Mouse (Mus musculus): ENCODE results near the gene Adamts2.

Gene Adamts2

GRCm38 (mm10) chr11:50622238-50622726, 20.4 kb downstream of the Adamts2 start:
- no peak for DNase-seq (ENCODE audit: low spot score in 2 of 2)

- DNase-seq (ENCODE audit: low spot score in 2 of 2), result no peak
Measured at GRCm38 (mm10) chr11:50623806-50624205, 21.9 kb downstream of the Adamts2 start.

GRCm38 (mm10) chr11:50624239-50624638, 22.4 kb downstream of the Adamts2 start:
- DNase-seq (ENCODE audit: low spot score in 2 of 2), result no peak

- DNase-seq (ENCODE audit: low spot score in 2 of 2), result no peak
Measured at GRCm38 (mm10) chr11:50624720-50625119, 22.8 kb downstream of the Adamts2 start.

GRCm38 (mm10) chr11:50628915-50629314, 27.0 kb downstream of the Adamts2 start:
- DNase-seq (ENCODE audit: low spot score in 2 of 2), result no peak

GRCm38 (mm10) chr11:50630462-50630861, 28.6 kb downstream of the Adamts2 start:
- peak in 1 of 2 experiments; percentile 8 for DNase-seq (ENCODE audit: low spot score in 2 of 2)

- DNase-seq (ENCODE audit: low spot score in 2 of 2), result peak in 1 of 2 experiments; percentile 18
Measured at GRCm38 (mm10) chr11:50632270-50632669, 30.4 kb downstream of the Adamts2 start.

GRCm38 (mm10) chr11:50635051-50635590, 33.2 kb downstream of the Adamts2 start:
- no peak for DNase-seq (ENCODE audit: low spot score in 2 of 2)

GRCm38 (mm10) chr11:50637026-50637425, 35.1 kb downstream of the Adamts2 start:
- DNase-seq (ENCODE audit: low spot score in 2 of 2), result no peak

GRCm38 (mm10) chr11:50638197-50638867, 36.4 kb downstream of the Adamts2 start:
- DNase-seq (ENCODE audit: low spot score in 2 of 2), result no peak

- no peak for DNase-seq (ENCODE audit: low spot score in 2 of 2)
Measured at GRCm38 (mm10) chr11:50638868-50639220, 37.0 kb downstream of the Adamts2 start.

GRCm38 (mm10) chr11:50642583-50642982, 40.7 kb downstream of the Adamts2 start:
- DNase-seq (ENCODE audit: low spot score in 2 of 2), result no peak

GRCm38 (mm10) chr11:50646148-50646547, 44.3 kb downstream of the Adamts2 start:
- no peak for DNase-seq (ENCODE audit: low spot score in 2 of 2)

- no peak for DNase-seq (ENCODE audit: low spot score in 2 of 2)
Measured at GRCm38 (mm10) chr11:50648143-50648807, 46.4 kb downstream of the Adamts2 start.

GRCm38 (mm10) chr11:50650037-50650436, 48.2 kb downstream of the Adamts2 start:
- no peak for DNase-seq (ENCODE audit: low spot score in 2 of 2)

GRCm38 (mm10) chr11:50653746-50654431, 52.0 kb downstream of the Adamts2 start:
- no peak for DNase-seq (ENCODE audit: low spot score in 2 of 2)

GRCm38 (mm10) chr11:50658826-50659225, 56.9 kb downstream of the Adamts2 start:
- DNase-seq (ENCODE audit: low spot score in 2 of 2), result no peak

- DNase-seq (ENCODE audit: low spot score in 2 of 2), result no peak
Measured at GRCm38 (mm10) chr11:50662176-50662575, 60.3 kb downstream of the Adamts2 start.

GRCm38 (mm10) chr11:50664826-50665225, 62.9 kb downstream of the Adamts2 start:
- DNase-seq (ENCODE audit: low spot score in 2 of 2), result no peak

- DNase-seq (ENCODE audit: low spot score in 2 of 2), result peak in 1 of 2 experiments; percentile 10
Measured at GRCm38 (mm10) chr11:50669542-50670362, 67.9 kb downstream of the Adamts2 start.

GRCm38 (mm10) chr11:50670363-50670725, 68.5 kb downstream of the Adamts2 start:
- no peak for DNase-seq (ENCODE audit: low spot score in 2 of 2)

GRCm38 (mm10) chr11:50670881-50671280, 69.0 kb downstream of the Adamts2 start:
- no peak for DNase-seq (ENCODE audit: low spot score in 2 of 2)
